Mouse (Mus musculus) heart, adult 18-20 months (tissue): ENCODE measurements around the gene Ergic1. TPM values are rescaled to one million over a fixed set of nuclear protein-coding genes. Genes with fewer than 3 reads are reported as not detected.
A peak's percentile ranks its signal among the peaks of the same experiment; 100 is the strongest.

ENCODE experiments used
- DNase-seq, 2 experiments: peaks; one replicate each; pipeline ENCODE4 v3.0.0; 2021 to 2022; ENCODE audit warnings: mixed read lengths in 1 of 2
- total RNA-seq, 2 experiments: library from RNA; stranded (reverse); gene quantifications; 2 replicates each; pipeline ENCODE4 v1.2.3; 2021

Gene Ergic1
- total RNA-seq, 2 experiments from 2014 or later = 50.4 to 56.6 TPM

- peak; percentile 40 to 60 for DNase-seq
Observed at GRCm38 (mm10) chr17:26537722-26538471, 23.4 kb upstream of the Ergic1 start.

GRCm38 (mm10) chr17:26540083-26540482 is 21.2 kb upstream of the Ergic1 start:
- no peak for DNase-seq

- no peak for DNase-seq
Observed at GRCm38 (mm10) chr17:26544319-26544963, 16.8 kb upstream of the Ergic1 start.

- DNase-seq = peak; percentile 81 to 92
Observed at GRCm38 (mm10) chr17:26547771-26548170, 13.5 kb upstream of the Ergic1 start.

GRCm38 (mm10) chr17:26548566-26548965 is 12.7 kb upstream of the Ergic1 start:
- DNase-seq = no peak

GRCm38 (mm10) chr17:26549148-26549809 is 12.0 kb upstream of the Ergic1 start:
- no peak for DNase-seq

- DNase-seq = no peak
Observed at GRCm38 (mm10) chr17:26551104-26551503, 10.2 kb upstream of the Ergic1 start.

- DNase-seq = no peak
Observed at GRCm38 (mm10) chr17:26553033-26553432, 8.3 kb upstream of the Ergic1 start.

GRCm38 (mm10) chr17:26560526-26561289 is 581 bp upstream of the Ergic1 start:
- DNase-seq = no peak

GRCm38 (mm10) chr17:26561651-26562181 is 427 bp downstream of the Ergic1 start, which contains the start of gene Dusp1:
Dusp1 (minus strand) TSS chr17:26562128.
- DNase-seq = peak in 1 of 2 experiments; percentile 54

- DNase-seq = no peak
Observed at GRCm38 (mm10) chr17:26562292-26562691, 1.0 kb downstream of the Ergic1 start.

GRCm38 (mm10) chr17:26563476-26563875 is 2.2 kb downstream of the Ergic1 start:
- DNase-seq = no peak

GRCm38 (mm10) chr17:26564439-26564838 is 3.1 kb downstream of the Ergic1 start:
- no peak for DNase-seq

GRCm38 (mm10) chr17:26567142-26567817 is 6.0 kb downstream of the Ergic1 start:
- no peak for DNase-seq

GRCm38 (mm10) chr17:26567818-26568173 is 6.5 kb downstream of the Ergic1 start:
- DNase-seq = no peak

GRCm38 (mm10) chr17:26569594-26570350 is 8.5 kb downstream of the Ergic1 start:
- no peak for DNase-seq

- DNase-seq = peak; percentile 41 to 45
Observed at GRCm38 (mm10) chr17:26570651-26571118, 9.4 kb downstream of the Ergic1 start.

GRCm38 (mm10) chr17:26571377-26571776 is 10.1 kb downstream of the Ergic1 start:
- DNase-seq = peak; percentile 79 to 84

GRCm38 (mm10) chr17:26572265-26572664 is 11.0 kb downstream of the Ergic1 start:
- no peak for DNase-seq

GRCm38 (mm10) chr17:26574118-26574517 is 12.8 kb downstream of the Ergic1 start:
- DNase-seq = peak; percentile 53 to 71

GRCm38 (mm10) chr17:26574701-26575100 is 13.4 kb downstream of the Ergic1 start:
- no peak for DNase-seq
